Mouse (Mus musculus): ENCODE measurements at regions not wholly inside any gene's neighbourhood (a gene's known extent, or its start where the extent isn't known, plus 50 kb on each side); places are given as distances from the start of the nearest gene placed in this dataset.

DNA sequence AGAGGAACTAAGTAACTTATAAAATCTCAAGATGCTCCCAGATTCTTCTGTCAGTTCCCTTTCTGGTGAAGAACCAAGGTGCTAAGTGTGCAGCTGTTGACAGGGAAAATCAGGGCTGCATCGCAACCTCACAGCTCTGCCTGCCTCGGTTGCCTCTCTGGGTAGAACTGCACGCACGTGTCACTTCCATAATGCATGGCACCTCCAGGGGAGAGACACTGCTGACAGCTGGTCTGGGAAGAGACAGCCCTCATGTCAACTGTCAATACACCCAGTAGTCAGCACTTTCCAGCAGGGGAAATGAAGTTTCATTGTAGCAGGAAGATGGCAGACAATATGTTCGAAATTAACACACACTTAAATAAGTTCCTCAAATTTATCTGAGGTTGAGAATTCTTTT is 376.2 kb upstream of the Nrp1 start:
- H3K4me1 ChIP-seq (ENCODE audit: control insufficient read depth in 2 of 2, insufficient read depth in 2 of 2, low read length in 2 of 2): no peaks in the 10 kb centered on the region
- H3K4me2 ChIP-seq (ENCODE audit: low read length): no peak overlapping the region
- H3K27ac ChIP-seq (replicated peaks in 1 of 2; ENCODE audit: control insufficient read depth in 1 of 2, insufficient read depth in 1 of 2, low read depth in 2 of 2, low read length in 2 of 2): no peak overlapping the region
- H3K4me3 ChIP-seq (ENCODE audit: control insufficient read depth in 1 of 2, insufficient read depth in 1 of 2, low read depth in 1 of 2, low read length in 2 of 2): no peak overlapping the region
- H3K9ac ChIP-seq (ENCODE audit: low read length): no peak overlapping the region
- 53% methylated on average over 5 of the region's 5 CpGs for WGBS
- ATAC-seq (ENCODE audit: insufficient number of reproducible peaks, insufficient read depth, low FRiP score, low read depth): no peak
- H3K9me3 ChIP-seq (ENCODE audit: control insufficient read depth, low read length): no peaks in the 10 kb centered on the region
- no peaks in the 10 kb centered on the region for H3K36me3 ChIP-seq (ENCODE audit: control insufficient read depth, insufficient read depth, low read length)
- H3K27me3 ChIP-seq (ENCODE audit: control insufficient read depth, insufficient read depth, low read length): no peaks in the 10 kb centered on the region

DNA sequence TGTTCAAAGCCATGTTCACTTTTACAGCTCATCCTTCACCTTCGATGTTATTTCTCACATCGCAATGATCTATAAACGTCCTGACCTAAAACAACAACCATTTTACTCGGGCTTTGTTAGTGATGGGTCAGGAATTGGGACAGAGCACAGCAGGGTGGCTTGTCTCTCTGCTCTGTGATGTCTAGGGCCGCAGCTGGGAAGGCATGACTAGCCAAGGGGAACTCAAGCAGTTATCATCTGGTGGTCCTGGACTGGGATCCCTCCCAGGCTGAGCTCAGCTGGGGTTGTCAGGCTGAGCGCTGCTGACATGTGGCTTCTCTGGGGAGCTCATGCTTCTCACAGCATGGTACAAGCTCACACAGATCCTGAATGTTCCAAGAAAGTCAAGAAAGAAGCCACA is 372.8 kb upstream of the Nrp1 start:
- WGBS: 71% methylated on average over 6 of the region's 6 CpGs
- no peak for ATAC-seq (ENCODE audit: insufficient number of reproducible peaks, insufficient read depth, low FRiP score, low read depth)
- Histone ChIP-seq H3K4me1 (ENCODE audit: control insufficient read depth in 2 of 2, insufficient read depth in 2 of 2, low read length in 2 of 2) (no peaks in the 10 kb centered on the region), H3K27ac (replicated peaks in 1 of 2; ENCODE audit: control insufficient read depth in 1 of 2, insufficient read depth in 1 of 2, low read depth in 2 of 2, low read length in 2 of 2) (no peak overlapping the region), H3K9ac (ENCODE audit: low read length) (no peak overlapping the region), H3K9me3 (ENCODE audit: control insufficient read depth, low read length) (no peaks in the 10 kb centered on the region), H3K36me3 (ENCODE audit: control insufficient read depth, insufficient read depth, low read length) (no peaks in the 10 kb centered on the region), H3K4me3 (ENCODE audit: control insufficient read depth in 1 of 2, insufficient read depth in 1 of 2, low read depth in 1 of 2, low read length in 2 of 2) (no peak overlapping the region), H3K4me2 (ENCODE audit: low read length) (no peak overlapping the region), H3K27me3 (ENCODE audit: control insufficient read depth, insufficient read depth, low read length) (no peaks in the 10 kb centered on the region)

DNA sequence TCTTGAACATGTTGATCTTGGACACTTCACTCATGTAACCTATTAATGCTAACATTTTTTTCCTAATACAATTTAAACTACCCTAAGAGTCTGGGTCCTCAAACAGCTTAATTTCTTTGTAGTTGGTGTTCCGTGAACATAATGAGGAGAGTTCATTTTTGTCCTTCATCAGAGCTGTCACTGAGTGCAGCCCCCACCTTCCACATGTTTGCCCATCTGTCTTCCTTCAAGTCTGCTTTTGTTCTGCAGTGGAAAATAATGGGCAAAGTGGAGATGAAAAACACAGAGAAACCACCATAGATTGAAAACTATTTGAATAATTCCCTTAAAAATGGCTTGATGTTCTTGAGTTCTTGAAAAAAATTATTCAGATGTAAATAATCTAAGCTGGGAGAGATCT is 369.5 kb upstream of the Nrp1 start:
- no peaks in the 10 kb centered on the region for H3K36me3 ChIP-seq (ENCODE audit: control insufficient read depth, insufficient read depth, low read length)
- no peak overlapping the region for H3K27ac ChIP-seq (replicated peaks in 1 of 2; ENCODE audit: control insufficient read depth in 1 of 2, insufficient read depth in 1 of 2, low read depth in 2 of 2, low read length in 2 of 2)
- H3K4me2 ChIP-seq (ENCODE audit: low read length): no peak overlapping the region
- H3K4me1 ChIP-seq (ENCODE audit: control insufficient read depth in 2 of 2, insufficient read depth in 2 of 2, low read length in 2 of 2): no peaks in the 10 kb centered on the region
- H3K27me3 ChIP-seq (ENCODE audit: control insufficient read depth, insufficient read depth, low read length): no peaks in the 10 kb centered on the region
- H3K4me3 ChIP-seq (ENCODE audit: control insufficient read depth in 1 of 2, insufficient read depth in 1 of 2, low read depth in 1 of 2, low read length in 2 of 2): no peak overlapping the region
- 86% methylated on average over 1 of the region's 1 CpGs for WGBS
- no peaks in the 10 kb centered on the region for H3K9me3 ChIP-seq (ENCODE audit: control insufficient read depth, low read length)
- no peak overlapping the region for H3K9ac ChIP-seq (ENCODE audit: low read length)
- ATAC-seq (ENCODE audit: insufficient number of reproducible peaks, insufficient read depth, low FRiP score, low read depth): no peak

DNA sequence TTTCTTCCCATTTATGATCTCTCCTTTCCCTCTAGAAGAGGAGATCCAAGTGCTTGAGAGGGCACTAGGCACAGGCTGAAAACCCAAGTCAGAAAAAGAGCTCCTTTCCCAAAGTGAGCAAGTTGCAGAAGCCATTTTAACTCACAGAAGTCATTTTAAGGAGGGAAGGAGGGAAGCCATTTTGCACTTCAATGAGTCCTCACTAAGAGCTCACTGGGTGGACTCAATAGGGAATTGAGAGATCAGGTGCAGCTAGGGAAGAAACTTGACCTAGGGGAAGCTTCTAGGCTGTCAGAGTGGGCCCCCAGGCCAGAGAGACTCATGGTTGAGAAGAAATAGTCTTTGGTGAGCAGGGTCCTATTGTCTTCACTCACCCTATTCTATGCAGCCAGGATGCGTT is 363.5 kb upstream of the Nrp1 start:
- Histone ChIP-seq H3K27ac (replicated peaks in 1 of 2; ENCODE audit: control insufficient read depth in 1 of 2, insufficient read depth in 1 of 2, low read depth in 2 of 2, low read length in 2 of 2) (no peak overlapping the region), H3K4me2 (ENCODE audit: low read length) (no peak overlapping the region), H3K27me3 (ENCODE audit: control insufficient read depth, insufficient read depth, low read length) (no peaks in the 10 kb centered on the region), H3K9ac (ENCODE audit: low read length) (no peak overlapping the region), H3K36me3 (ENCODE audit: control insufficient read depth, insufficient read depth, low read length) (no peaks in the 10 kb centered on the region), H3K4me3 (ENCODE audit: control insufficient read depth in 1 of 2, insufficient read depth in 1 of 2, low read depth in 1 of 2, low read length in 2 of 2) (no peak overlapping the region), H3K4me1 (ENCODE audit: control insufficient read depth in 2 of 2, insufficient read depth in 2 of 2, low read length in 2 of 2) (no peaks in the 10 kb centered on the region), H3K9me3 (ENCODE audit: control insufficient read depth, low read length) (no peaks in the 10 kb centered on the region)
- no peak for ATAC-seq (ENCODE audit: insufficient number of reproducible peaks, insufficient read depth, low FRiP score, low read depth)
- 81% methylated on average over 1 of the region's 1 CpGs for WGBS

GRCm38 (mm10) chr8:127995490-127995889 is 362.9 kb upstream of the Nrp1 start:
- no peak overlapping the region for H3K4me2 ChIP-seq (ENCODE audit: low read length)
- no peaks in the 10 kb centered on the region for H3K36me3 ChIP-seq (ENCODE audit: control insufficient read depth, insufficient read depth, low read length)
- H3K9ac ChIP-seq (ENCODE audit: low read length): no peak overlapping the region
- H3K27me3 ChIP-seq (ENCODE audit: control insufficient read depth, insufficient read depth, low read length): no peaks in the 10 kb centered on the region
- 100% methylated on average over 1 of the region's 1 CpGs for WGBS
- no peaks in the 10 kb centered on the region for H3K4me1 ChIP-seq (ENCODE audit: control insufficient read depth in 2 of 2, insufficient read depth in 2 of 2, low read length in 2 of 2)
- ATAC-seq (ENCODE audit: insufficient number of reproducible peaks, insufficient read depth, low FRiP score, low read depth): no peak
- no peak overlapping the region for H3K27ac ChIP-seq (replicated peaks in 1 of 2; ENCODE audit: control insufficient read depth in 1 of 2, insufficient read depth in 1 of 2, low read depth in 2 of 2, low read length in 2 of 2)
- H3K4me3 ChIP-seq (ENCODE audit: control insufficient read depth in 1 of 2, insufficient read depth in 1 of 2, low read depth in 1 of 2, low read length in 2 of 2): no peak overlapping the region
- no peaks in the 10 kb centered on the region for H3K9me3 ChIP-seq (ENCODE audit: control insufficient read depth, low read length)

GRCm38 (mm10) chr8:128002386-128002785 is 356.0 kb upstream of the Nrp1 start:
- no peak overlapping the region for H3K9ac ChIP-seq (ENCODE audit: low read length)
- no peaks in the 10 kb centered on the region for H3K36me3 ChIP-seq (ENCODE audit: control insufficient read depth, insufficient read depth, low read length)
- no peak overlapping the region for H3K27ac ChIP-seq (replicated peaks in 1 of 2; ENCODE audit: control insufficient read depth in 1 of 2, insufficient read depth in 1 of 2, low read depth in 2 of 2, low read length in 2 of 2)
- H3K4me3 ChIP-seq (ENCODE audit: control insufficient read depth in 1 of 2, insufficient read depth in 1 of 2, low read depth in 1 of 2, low read length in 2 of 2): no peak overlapping the region
- peaks cover 0 to 11% of the 10 kb centered on the region in 2 experiments; a peak in 2 of 4 replicates for H3K4me1 ChIP-seq (ENCODE audit: control insufficient read depth in 2 of 2, insufficient read depth in 2 of 2, low read length in 2 of 2)
- no peaks in the 10 kb centered on the region for H3K27me3 ChIP-seq (ENCODE audit: control insufficient read depth, insufficient read depth, low read length)
- no peak overlapping the region for H3K4me2 ChIP-seq (ENCODE audit: low read length)
- no peaks in the 10 kb centered on the region for H3K9me3 ChIP-seq (ENCODE audit: control insufficient read depth, low read length)
- WGBS: 14% methylated on average over 2 of the region's 2 CpGs
- no peak for ATAC-seq (ENCODE audit: insufficient number of reproducible peaks, insufficient read depth, low FRiP score, low read depth)

GRCm38 (mm10) chr8:128002806-128003205 is 355.6 kb upstream of the Nrp1 start:
- H3K36me3 ChIP-seq (ENCODE audit: control insufficient read depth, insufficient read depth, low read length): no peaks in the 10 kb centered on the region
- peaks cover 0 to 11% of the 10 kb centered on the region in 2 experiments; a peak in 2 of 4 replicates for H3K4me1 ChIP-seq (ENCODE audit: control insufficient read depth in 2 of 2, insufficient read depth in 2 of 2, low read length in 2 of 2)
- H3K4me3 ChIP-seq (ENCODE audit: control insufficient read depth in 1 of 2, insufficient read depth in 1 of 2, low read depth in 1 of 2, low read length in 2 of 2): no peak overlapping the region
- no peak overlapping the region for H3K9ac ChIP-seq (ENCODE audit: low read length)
- H3K9me3 ChIP-seq (ENCODE audit: control insufficient read depth, low read length): no peaks in the 10 kb centered on the region
- WGBS: 88% methylated on average over 1 of the region's 1 CpGs
- ATAC-seq (ENCODE audit: insufficient number of reproducible peaks, insufficient read depth, low FRiP score, low read depth): no peak
- H3K27me3 ChIP-seq (ENCODE audit: control insufficient read depth, insufficient read depth, low read length): no peaks in the 10 kb centered on the region
- H3K27ac ChIP-seq (replicated peaks in 1 of 2; ENCODE audit: control insufficient read depth in 1 of 2, insufficient read depth in 1 of 2, low read depth in 2 of 2, low read length in 2 of 2): no peak overlapping the region
- no peak overlapping the region for H3K4me2 ChIP-seq (ENCODE audit: low read length)

DNA sequence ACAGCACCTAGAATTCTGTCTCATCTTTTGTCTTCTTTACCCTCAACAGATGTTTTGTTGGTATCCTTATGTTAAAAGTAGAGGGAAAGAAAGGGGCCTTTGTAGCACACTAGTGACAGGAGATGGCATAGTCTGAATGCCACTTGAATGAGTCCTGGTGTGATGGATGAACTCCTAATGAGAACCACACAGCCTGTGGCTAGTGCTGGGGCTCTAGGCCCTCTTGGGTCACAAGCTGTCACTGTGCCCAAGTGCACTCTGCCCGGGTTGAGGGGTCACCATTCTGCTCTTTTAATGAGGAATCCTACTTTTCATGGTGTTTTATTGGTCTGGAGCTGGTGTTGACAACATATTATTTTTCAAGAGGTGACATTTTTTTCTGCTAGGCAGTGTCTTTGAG is 355.0 kb upstream of the Nrp1 start:
- no peaks in the 10 kb centered on the region for H3K27me3 ChIP-seq (ENCODE audit: control insufficient read depth, insufficient read depth, low read length)
- H3K36me3 ChIP-seq (ENCODE audit: control insufficient read depth, insufficient read depth, low read length): no peaks in the 10 kb centered on the region
- no peak overlapping the region for H3K4me3 ChIP-seq (ENCODE audit: control insufficient read depth in 1 of 2, insufficient read depth in 1 of 2, low read depth in 1 of 2, low read length in 2 of 2)
- no peak overlapping the region for H3K4me2 ChIP-seq (ENCODE audit: low read length)
- H3K27ac ChIP-seq (replicated peaks in 1 of 2; ENCODE audit: control insufficient read depth in 1 of 2, insufficient read depth in 1 of 2, low read depth in 2 of 2, low read length in 2 of 2): no peak overlapping the region
- no peak for ATAC-seq (ENCODE audit: insufficient number of reproducible peaks, insufficient read depth, low FRiP score, low read depth)
- H3K9me3 ChIP-seq (ENCODE audit: control insufficient read depth, low read length): no peaks in the 10 kb centered on the region
- peaks cover 0 to 11% of the 10 kb centered on the region in 2 experiments; a peak in 2 of 4 replicates for H3K4me1 ChIP-seq (ENCODE audit: control insufficient read depth in 2 of 2, insufficient read depth in 2 of 2, low read length in 2 of 2)
- 84% methylated on average over 1 of the region's 1 CpGs for WGBS
- no peak overlapping the region for H3K9ac ChIP-seq (ENCODE audit: low read length)
